Mouse (Mus musculus): ENCODE results near the gene Grid1.

Gene Grid1

GRCm38 (mm10) chr14:35113276-35113645 lies 293.4 kb downstream of the Grid1 start:
- CTCF ChIA-PET = interaction anchor here in 1 of 4 experiments (1.4 to 2.8 kb wide), 2 partner anchors 290 to 303 kb away, joined by 3 to 16 read pairs; no protein-coding TSS in a partner anchor
- POLR2A ChIA-PET = no interaction called here

DNA sequence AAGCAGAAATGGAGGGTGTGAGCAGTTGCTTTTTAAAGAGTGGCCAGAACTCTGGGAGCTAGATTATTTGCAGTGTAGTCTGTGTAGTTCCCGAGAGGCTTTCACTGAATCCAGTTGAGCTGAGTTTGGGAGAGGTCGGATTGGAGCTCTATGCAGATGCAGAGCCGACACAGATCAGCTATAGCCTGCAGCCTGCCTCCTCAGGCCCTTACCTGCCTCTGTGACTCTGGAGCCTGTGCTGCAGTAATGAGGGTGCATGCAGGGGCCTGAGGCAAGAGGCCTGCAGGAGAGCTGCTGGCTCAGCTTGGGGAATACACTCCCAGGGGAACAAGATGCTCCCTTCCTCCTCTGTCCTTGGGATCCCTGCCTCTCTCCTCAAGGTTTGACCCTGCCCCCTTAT lies 296.0 kb downstream of the Grid1 start:
- ChIA-PET POLR2A (interaction anchor here in 1 of 4 experiments (0.6 kb wide), 1 partner anchor 104 kb away, joined by 3 read pairs; no protein-coding TSS in a partner anchor), CTCF (interaction anchor here in 1 of 4 experiments (0.6 kb wide), 1 partner anchor 11 kb away, joined by 3 read pairs; no protein-coding TSS in a partner anchor)

GRCm38 (mm10) chr14:35120089-35120488 lies 300.2 kb downstream of the Grid1 start:
- POLR2A ChIA-PET = no interaction called here
- CTCF ChIA-PET = no interaction called here

GRCm38 (mm10) chr14:35120905-35121304 lies 301.0 kb downstream of the Grid1 start:
- POLR2A ChIA-PET = interaction anchor here in 1 of 4 experiments (0.6 kb wide), 1 partner anchor 203 kb away, joined by 3 read pairs; no protein-coding TSS in a partner anchor
- CTCF ChIA-PET = no interaction called here

- ChIA-PET POLR2A (no interaction called here), CTCF (interaction anchor here in 1 of 4 experiments (0.6 kb wide), 1 partner anchor 91 kb away, joined by 3 read pairs; no protein-coding TSS in a partner anchor)
Observed at GRCm38 (mm10) chr14:35122111-35122510, 302.2 kb downstream of the Grid1 start.

DNA sequence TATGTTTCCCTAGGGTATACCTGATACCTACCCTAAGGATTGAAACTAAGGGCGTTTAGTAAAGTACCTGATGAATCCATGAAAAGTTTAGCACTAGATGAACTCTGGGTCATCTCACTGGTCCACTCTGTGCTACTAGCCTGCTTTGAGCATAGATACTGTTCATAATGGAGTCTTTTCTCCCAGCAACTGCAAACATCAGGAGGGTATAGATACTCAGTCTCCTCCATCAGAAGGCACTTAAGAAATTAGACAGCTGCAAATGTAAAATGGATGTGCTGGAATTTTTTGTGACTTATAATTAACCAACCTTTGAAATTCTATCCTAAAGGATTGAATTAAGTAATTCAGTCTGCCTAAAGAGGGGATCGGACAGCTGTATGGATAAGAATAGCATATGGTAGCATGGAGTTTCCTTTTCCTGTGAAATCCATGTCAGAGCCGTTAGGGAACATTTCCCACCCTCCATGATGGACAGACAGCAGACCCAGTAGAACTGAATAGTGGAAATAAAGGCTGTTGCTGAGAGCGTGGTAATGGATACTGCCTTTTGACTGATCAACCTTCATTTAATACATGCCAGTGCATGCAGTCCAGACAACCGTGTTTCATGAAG lies 303.5 kb downstream of the Grid1 start:
- POLR2A ChIA-PET = no interaction called here
- CTCF ChIA-PET = no interaction called here

- POLR2A ChIA-PET = no interaction called here
- CTCF ChIA-PET = interaction anchor here in 1 of 4 experiments (0.6 kb wide), 1 partner anchor 247 kb away, joined by 3 read pairs; no protein-coding TSS in a partner anchor
Observed at GRCm38 (mm10) chr14:35127616-35128015, 307.7 kb downstream of the Grid1 start.

- POLR2A ChIA-PET = no interaction called here
- CTCF ChIA-PET = no interaction called here
Observed at GRCm38 (mm10) chr14:35135056-35135455, 315.1 kb downstream of the Grid1 start.

DNA sequence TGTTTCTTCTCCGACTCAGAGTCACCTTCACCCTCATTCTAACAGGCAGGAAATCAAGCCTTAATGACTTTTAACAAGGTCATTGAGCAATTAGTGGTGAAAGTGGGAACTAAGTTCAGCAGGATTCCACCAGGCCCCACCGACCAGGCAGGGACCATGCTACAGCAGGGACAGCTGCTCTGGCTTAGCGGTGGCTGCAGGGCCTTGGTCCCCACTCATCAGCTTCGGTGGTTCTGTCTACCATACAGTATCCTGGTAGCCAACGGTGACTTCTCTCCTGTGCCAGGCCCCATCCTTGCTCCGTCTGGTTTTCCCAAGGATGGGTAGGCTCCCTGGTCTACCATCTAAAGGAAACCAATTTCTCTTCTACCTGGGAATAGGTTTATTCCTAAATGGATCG lies 318.2 kb downstream of the Grid1 start:
- ChIA-PET POLR2A (no interaction called here), CTCF (interaction anchor here in 1 of 4 experiments (0.5 kb wide), 1 partner anchor 1694 kb away, joined by 3 read pairs; no protein-coding TSS in a partner anchor)

DNA sequence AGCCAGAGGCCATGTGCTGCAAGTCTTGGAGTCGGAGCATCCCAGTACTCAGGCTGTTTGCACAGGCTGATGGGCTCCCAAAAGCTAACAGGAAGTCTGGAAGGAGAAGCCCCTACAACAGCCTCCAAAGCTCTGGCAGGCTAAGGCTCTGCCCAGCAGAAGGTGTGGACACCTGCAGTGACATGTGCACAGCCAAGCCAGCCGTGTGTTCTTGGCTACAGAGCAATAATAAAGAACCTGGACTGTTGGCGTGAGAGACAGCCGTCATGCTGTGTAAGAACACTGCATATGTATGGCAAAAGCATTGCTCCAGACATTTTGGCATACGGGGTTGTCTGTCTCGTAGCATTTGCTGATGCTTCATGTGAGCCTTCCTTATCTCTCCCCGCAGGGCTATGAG lies 319.9 kb downstream of the Grid1 start:
- CTCF ChIA-PET = no interaction called here

GRCm38 (mm10) chr14:35152450-35152849 lies 332.5 kb downstream of the Grid1 start:
- ChIA-PET POLR2A (no interaction called here), CTCF (no interaction called here)

More for the DNA sequence above, 319.9 kb downstream of the Grid1 start:
- POLR2A ChIA-PET = no interaction called here

GRCm38 (mm10) chr14:35153701-35154277 lies 333.9 kb downstream of the Grid1 start:
- POLR2A ChIA-PET = interaction anchor here in 2 of 4 experiments (0.5 to 0.6 kb wide), 3 partner anchors 17 to 1674 kb away, joined by 3 to 4 read pairs (median 3); no protein-coding TSS in a partner anchor

GRCm38 (mm10) chr14:35154364-35154763 lies 334.5 kb downstream of the Grid1 start:
- ChIA-PET POLR2A (no interaction called here), CTCF (no interaction called here)

More at GRCm38 (mm10) chr14:35153701-35154277, 333.9 kb downstream of the Grid1 start:
- CTCF ChIA-PET = no interaction called here

DNA sequence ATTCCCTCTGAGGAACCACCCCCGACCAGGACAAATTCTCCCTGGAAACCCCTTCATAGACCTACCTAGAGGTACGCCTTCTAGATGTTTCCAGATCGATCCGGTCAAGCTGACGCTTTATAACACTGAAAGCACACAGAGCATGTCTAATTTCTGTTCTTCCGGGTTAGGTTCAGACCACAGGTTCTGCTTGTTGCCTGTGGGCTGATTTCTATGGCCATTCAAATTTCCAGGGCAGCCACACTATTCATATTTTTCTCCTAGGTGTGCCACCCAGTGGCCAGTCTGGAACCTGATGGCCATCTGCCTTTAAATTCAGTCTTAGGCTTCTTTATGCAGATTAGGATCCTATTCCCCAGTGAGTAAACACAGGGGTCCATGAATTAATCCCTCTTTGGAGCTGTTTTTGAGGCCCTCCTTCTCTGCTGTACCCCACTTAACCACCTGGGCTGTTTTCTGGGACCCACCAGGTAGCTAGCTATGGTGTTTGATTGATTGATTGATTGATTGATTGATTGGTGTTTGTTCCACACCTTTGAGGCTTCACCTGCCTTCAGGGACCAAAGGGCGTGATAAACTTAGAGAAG lies 337.3 kb downstream of the Grid1 start:
- ChIA-PET POLR2A (interaction anchor here in 1 of 4 experiments (1.1 kb wide), 1 partner anchor 8 kb away, joined by 3 read pairs; no protein-coding TSS in a partner anchor), CTCF (interaction anchor here in 2 of 4 experiments (0.8 to 1.4 kb wide), 2 partner anchors 334 to 1233 kb away, joined by 3 read pairs; no protein-coding TSS in a partner anchor)

- ChIA-PET POLR2A (interaction anchor here in 1 of 4 experiments (1.3 kb wide), 1 partner anchor 8 kb away, joined by 4 read pairs; no protein-coding TSS in a partner anchor), CTCF (no interaction called here)
Observed at GRCm38 (mm10) chr14:35159296-35159695, 339.4 kb downstream of the Grid1 start.

- POLR2A ChIA-PET = interaction anchor here in 1 of 4 experiments (1.5 kb wide), 1 partner anchor 9 kb away, joined by 4 read pairs; no protein-coding TSS in a partner anchor
- CTCF ChIA-PET = no interaction called here
Observed at GRCm38 (mm10) chr14:35167451-35167850, 347.5 kb downstream of the Grid1 start.

GRCm38 (mm10) chr14:35173861-35174260 lies 354.0 kb downstream of the Grid1 start:
- ChIA-PET POLR2A (no interaction called here), CTCF (no interaction called here)

DNA sequence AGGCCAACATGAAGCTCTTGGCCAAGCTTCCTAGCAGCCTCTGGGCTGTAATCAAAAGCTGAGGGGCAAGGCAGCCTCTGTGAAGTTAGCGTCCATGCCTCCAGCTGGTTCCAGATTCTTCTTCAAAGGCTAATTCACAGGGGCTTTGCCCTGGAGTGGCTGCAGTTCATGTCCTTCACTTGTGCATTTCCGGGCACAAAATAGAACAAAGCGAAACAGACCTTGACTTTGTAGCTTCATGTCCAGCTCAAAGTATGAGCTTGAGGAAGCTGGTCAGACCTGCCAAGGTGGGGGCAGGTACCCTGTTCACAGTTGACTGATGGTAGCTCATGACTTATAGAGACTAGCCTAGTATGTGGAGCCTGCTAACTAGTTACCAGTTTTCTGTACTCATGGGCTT lies 356.1 kb downstream of the Grid1 start:
- POLR2A ChIA-PET = no interaction called here

GRCm38 (mm10) chr14:35179076-35179475 lies 359.2 kb downstream of the Grid1 start:
- ChIA-PET CTCF (no interaction called here), POLR2A (no interaction called here)

More for the DNA sequence above, 356.1 kb downstream of the Grid1 start:
- CTCF ChIA-PET = no interaction called here

- POLR2A ChIA-PET = no interaction called here
- CTCF ChIA-PET = no interaction called here
Observed at GRCm38 (mm10) chr14:35185399-35185798, 365.5 kb downstream of the Grid1 start.

Measured in embryonic stem cell, embryonic (primary cell).